Mouse (Mus musculus) kidney, postnatal 25 days (tissue): Measurements from ENCODE around the gene Mettl9.

Experiments
- DNase-seq, 2 experiments: peaks; one replicate each; pipeline ENCODE4 v3.0.0; 2021; ENCODE audit warnings: mixed read lengths in 2 of 2

Gene Mettl9

DNA sequence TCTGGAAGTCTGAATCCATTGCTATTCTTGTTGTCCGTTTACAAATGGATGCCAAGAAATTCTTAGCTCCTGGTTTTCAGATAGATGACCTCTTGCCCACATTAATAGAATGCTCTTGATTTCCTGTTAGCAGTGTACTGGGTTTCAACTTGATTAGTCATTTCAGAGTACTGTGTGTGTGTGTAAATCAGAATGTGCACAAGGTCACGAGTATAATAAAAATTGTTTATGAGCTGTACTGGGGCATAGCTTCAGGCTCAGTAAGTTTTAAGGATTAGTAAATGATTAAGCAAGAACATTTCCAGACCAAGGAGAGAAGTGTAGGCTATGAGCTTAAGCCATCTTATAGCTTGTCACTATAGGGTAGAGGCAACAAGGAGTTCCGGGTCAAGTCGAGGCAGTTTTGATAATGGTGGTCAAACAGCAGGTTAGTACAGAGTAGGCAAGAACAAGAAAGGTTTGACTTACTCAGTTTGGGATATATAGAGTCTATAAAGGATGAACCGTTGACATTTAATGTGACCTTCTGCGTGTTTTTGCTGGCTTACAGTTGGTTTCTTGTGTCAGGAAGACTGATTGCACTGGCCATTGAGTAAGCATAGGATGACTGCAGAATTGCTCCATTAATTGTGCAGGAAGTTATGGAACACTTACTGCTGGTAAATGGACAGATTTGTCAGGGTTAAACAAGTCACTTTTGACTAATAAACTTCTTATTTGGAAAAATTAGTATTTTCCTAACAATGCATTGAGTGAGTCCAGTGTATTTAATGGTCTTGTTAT, 11.6 kb downstream of the Mettl9 start:
- no peak for DNase-seq

DNA sequence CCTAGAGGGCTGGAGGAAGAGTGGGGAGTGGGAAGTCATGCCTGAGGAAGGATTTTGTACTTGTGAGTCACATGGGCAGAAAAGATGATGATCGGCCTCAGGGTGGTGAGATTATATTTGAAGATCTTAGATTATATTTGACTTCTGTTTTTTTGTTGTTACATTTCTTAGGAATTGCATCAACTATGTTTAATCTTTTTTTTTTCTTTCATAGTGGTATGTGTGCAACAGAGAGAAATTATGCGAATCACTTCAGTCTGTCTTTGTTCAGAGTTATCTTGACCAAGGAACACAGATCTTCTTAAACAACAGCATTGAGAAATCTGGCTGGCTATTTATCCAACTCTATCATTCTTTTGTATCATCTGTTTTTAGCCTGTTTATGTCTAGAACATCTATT, 13.4 kb downstream of the Mettl9 start:
- no peak for DNase-seq

DNA sequence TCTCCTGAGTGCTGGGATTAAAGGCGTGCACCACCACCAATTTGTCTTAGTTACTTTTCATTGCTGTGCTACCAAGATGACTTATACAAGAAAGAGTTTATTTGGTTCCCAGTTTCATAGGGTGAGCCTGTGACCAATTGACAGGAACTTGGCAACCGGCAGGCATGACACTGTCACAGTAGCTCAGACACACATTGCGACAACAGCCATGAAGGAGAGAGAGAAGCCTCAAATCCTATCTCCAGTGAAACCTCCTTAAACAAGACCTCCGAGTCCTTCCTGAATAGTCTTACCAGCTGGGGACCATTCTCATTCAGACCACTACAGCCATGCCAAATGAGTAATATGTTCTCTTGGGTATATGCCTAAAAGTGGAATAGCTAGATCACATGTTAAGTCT, 18.8 kb downstream of the Mettl9 start:
- no peak for DNase-seq

DNA sequence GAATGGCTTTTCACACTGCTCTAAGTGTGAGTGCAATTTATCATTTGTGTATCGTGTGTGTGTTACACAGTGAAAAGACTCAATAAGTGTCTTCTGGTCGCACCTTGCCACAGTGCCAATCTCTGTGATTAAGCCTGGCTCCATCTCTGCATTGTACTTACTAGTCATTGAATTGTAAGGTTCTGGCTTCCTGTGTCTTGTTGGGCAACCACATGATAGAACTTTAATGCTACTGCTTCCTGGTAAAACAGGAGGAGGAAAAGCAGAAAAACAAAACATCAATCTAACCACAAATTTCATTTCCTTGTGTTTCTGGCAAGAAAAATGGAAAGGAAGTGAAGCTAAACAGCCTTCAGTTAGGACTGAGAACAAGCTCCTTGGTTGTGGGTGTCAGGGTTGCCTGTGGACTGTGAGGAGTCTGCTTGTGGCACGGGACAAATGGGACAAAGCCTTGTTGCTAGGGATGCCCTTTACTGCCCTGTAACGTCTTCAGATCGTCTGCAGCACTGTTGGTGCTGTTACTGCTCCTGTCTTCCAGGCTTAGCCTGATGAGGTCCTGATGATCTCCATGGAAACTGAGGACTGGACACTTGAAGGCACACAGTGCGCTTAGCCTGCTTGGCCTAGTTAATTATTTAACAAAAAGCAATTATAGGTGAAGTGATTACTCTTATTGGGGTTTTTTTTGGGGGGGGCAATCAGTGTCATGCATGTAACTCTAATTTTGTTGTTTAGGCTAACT, 25.4 kb downstream of the Mettl9 start:
- DNase-seq = no peak

DNA sequence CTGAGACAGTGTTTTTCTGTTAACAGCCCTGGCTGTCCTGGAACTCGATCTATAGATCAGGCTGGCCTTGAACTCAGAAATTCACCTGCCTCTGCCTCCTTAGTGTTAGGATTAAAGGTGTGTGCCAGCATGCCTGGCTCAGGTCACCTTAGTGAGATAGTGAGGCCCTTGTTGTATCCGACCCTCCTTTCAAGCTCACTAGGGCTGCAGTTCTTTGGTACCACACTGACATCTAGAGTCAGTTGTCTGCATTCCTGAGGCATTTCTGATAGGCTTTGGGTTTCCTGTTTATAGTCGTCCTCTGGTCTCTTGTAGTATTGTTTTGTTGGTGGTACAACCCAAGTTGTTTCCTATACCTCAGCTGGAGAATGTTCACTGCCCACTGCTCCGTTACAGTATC, 30.1 kb downstream of the Mettl9 start:
- DNase-seq = peak in 1 of 2 experiments; percentile 25

DNA sequence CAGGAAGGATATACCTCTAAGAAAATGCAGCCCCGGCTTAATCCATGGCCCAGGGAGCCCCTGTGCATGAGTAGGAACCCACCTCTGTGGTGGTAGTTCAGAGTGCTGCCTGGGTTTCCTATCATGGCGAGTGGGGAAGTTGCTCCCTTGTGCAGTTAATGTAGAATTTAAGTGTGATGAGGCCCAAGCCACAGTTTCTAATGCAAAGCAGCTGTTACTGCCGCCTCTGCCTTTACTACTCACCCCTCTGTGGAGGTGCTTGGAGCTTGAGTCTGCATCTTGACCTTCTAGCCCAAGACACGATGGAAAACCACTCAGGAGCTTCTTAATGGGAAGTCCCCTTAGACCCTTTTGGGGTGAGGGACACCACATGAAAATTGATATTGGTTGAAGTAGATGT, 37.0 kb downstream of the Mettl9 start:
- no peak for DNase-seq

DNA sequence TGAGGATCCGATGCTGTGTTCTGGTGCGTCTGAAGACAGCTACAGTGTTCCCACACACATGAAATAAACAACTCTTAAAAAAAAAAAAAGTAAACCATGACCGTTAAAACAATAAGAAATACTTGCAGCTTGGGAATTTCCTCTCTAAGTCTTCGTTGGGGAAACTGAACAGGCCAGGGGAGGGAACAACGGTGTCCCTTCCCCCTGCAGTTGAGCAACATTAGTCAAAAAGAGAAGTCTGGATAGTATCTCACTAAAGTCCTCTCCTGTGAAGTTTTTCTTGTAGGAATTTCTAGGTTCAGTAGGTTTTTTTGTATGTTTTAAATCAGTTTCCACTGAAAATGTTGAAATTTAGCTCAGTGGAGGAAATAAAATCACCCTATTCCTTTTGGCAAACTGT, 38.3 kb downstream of the Mettl9 start:
- DNase-seq = no peak

DNA sequence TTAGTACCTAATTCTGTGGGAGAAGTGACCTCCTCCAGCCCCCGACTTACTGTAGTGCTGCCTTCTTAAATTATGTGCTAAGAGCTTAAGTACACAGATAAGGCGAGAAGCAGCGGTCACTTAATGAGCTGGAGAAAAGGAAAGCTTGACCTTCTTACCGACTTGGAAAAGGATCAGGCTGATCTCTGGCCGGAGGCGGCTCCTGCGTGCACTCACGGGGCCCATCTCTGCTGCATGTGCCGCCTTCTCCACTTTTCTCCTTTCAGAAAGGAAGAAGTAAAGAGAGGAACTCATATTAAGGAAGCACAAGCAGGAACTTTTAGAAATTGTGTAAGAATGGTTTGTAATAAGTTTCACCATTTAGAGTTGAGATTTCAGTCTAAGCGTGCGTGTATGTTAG, 40.0 kb downstream of the Mettl9 start, which contains the start of gene Igsf6:
TSS of gene Igsf6 (minus strand) at position 292 of the 400 bp plus-strand sequence.
- peak; percentile 31 to 65 for DNase-seq

DNA sequence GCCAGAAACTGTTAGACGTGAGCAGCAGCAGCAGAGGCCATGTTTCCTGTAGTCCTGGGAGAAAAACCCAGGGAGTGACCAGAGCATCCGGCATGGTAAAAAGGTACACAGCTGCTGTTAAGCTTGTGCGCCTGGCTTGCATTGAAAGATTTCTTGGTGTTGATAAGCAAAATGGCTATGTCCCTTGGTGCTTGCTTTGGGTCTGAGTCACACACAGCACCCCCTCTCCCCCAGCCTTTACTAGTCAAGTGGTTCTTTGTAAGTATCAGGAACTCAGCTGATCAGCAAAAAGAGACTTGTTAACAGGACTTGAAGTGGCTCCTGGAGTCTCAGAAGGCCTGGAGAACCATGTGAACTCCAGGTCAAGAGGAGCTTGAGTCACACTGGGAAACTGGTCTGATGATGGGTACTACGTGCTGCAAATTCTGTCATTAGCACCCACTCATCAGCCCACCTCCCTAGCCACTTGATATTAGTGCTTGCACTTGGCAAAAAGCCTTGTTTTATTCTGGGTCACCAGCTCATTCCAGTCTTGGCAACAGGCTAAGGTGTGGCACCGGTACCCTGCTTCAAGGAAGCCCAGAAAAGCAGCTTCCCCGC, 40.7 kb downstream of the Mettl9 start:
- DNase-seq = no peak

DNA sequence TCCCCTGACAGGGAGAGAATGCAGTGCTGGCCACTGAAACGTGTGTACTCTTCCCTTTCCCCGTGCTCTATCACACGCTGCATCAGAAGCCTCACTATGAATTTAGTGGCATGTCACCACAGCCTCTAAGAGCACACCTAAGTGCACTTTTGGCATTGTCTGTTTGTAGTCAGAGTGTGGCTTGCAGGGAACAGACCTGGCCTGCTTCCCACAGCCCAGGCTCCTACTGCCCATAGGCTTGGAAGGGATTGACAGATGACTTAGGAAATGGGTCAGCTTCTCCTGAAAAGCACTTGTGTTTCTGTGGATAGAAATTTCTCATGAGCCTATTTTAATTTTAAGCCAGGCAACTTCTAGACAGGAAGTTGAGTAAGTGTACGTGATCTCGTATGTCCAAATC, 41.2 kb downstream of the Mettl9 start:
- no peak for DNase-seq

DNA sequence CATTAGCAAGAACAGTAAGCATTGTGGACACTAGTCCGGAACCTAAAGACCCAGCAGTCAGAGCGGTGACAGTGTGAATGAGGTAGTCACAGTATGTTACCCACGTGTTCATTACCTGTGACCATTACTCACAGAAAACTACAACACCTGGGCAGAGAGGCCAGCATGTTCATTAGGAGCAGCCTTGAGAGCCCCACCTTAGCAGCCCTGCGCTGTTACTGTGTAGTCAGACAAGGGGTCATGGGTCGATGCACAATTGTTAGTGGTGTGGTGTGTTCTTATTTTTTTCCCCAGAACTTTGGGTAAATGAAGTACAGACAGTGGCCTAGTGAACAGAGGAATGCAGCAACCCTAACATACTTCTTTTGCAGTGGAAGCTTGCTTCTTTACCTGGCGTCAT, 43.1 kb downstream of the Mettl9 start:
- DNase-seq = no peak

DNA sequence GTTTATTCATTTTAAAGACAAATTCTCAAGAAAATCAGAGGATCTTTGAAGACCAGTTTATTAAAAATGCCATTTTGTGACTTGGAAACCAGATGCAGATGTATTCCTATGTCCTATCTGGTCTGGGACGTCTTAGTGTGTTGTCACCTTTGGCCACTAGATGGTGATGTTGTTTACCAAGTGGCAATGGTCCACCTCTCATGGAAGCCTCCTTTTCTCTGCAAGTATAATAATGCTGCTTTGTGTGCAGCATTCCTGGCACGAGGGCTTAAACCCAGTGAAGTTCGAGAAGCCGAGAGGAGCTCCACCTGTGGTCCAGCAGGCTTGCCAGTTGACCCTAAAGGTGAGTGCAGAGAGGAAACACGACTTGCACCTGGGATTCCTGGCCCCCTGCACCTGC, 43.6 kb downstream of the Mettl9 start:
- peak; percentile 54 to 79 for DNase-seq

DNA sequence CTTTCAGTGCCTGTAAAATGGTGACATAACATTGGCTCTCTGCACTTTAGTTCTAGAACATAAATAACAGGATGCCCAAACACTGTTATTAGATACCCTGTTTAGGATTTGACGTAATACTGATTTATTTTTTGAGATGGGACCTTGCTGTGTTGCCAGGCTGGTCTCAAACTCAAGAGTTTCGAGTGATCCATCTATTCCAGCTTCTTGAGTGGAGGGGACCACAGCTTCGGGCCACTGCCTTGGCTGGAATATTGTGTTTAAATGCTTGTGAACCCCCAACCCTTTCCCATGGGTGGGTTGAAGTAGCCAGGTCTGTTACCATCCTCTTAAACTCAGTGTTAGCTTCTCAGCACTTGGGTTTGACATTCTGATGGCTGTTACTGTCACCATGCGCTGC, 47.1 kb downstream of the Mettl9 start, which contains the start of gene Otoa:
TSS of gene Otoa (plus strand) at position 301 of the 400 bp plus-strand sequence.
- DNase-seq = no peak

DNA sequence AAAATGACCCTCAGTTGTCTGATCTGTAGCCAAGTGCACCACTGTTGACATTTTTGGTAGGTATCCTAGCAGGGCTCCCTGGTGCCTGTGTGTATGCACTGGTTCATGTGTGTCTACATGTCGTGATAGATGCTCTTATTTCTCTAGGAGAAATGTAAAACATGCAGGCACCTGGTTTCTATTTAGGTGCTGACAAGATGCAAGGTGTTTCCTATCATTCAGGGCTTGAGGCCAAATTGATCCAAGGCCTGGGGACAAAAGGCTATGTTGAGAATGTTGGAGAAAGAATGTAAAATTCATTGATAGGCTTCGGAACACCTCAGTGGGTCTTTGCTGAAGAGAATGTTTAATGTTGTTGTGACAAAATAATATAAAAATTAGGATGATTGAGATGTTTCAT, 47.6 kb downstream of the Mettl9 start:
- DNase-seq = no peak

DNA sequence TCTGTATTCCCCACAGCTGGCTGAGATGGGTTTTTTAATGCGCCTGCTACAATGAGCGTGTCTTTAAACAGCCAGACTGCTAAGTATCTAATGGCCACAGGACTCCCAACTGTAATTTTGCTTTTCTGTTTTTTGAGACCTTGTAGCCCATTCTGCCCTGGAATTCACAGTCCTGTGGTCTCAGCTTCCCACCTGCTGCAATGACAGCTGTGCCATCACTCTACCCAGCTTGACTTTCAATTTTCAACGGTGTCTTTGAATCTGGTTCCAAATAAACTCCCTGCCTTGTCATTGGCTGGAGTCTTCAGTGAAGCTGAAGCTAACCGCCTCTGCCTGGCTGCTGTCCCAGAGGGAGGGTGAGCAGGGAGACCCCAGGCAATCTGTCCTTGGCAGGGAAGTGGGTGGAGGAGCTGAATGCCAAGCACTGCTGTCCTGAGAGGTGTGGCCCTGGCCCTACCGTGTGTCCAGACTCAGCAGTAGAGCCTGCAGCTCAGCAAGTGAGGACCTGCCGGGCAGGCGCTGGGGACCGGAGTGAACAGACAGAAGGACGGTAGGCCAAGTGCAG, 48.8 kb downstream of the Mettl9 start:
- DNase-seq = no peak

DNA sequence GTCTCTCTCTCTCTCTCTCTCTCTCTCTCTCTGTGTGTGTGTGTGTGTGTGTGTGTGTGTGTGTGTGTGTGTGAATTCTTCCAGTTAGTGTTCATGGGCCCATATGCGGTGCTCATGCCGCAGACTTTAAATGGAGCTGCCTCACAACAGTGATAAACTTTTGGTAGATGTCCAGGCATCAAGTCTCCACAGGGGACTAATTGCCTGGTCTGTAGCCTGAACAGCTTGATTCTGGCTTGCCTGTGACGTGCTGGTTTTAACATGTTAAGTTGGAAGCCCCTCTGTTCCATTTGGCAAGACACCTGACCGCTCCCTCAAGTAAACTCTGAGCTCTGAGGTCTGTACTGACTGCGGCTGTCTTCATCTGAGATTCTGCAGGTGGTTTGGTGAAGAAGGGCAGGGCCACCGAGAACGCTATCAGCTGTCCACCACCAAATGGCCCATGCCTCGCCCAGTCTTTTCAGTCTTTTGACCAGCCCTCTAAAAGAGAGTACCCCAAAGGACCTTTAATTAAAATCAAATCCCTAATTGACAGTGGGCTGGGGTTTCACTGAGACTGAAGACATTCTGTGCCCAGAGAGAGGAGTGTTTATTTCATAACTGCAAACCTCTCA, 50.7 kb downstream of the Mettl9 start:
- DNase-seq = no peak

DNA sequence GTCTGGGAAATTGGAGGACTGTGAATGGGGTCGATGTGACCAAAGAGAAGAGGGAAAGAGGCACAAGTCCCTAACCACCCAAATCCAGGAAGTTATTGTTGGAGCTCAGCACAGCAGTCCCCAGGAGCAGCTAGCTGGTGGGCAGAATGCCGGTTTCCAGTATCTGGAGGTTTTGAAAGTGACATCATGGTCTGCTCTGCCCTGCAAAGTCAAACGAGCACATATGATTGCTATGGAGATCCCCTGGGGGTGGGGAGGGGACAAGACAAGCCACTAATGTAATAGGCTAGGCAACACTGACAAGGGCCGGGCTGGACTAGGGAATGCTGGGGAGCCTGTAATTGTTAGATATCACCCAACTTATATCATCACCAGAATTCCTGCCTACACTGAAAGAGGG, 51.3 kb downstream of the Mettl9 start:
- no peak for DNase-seq

DNA sequence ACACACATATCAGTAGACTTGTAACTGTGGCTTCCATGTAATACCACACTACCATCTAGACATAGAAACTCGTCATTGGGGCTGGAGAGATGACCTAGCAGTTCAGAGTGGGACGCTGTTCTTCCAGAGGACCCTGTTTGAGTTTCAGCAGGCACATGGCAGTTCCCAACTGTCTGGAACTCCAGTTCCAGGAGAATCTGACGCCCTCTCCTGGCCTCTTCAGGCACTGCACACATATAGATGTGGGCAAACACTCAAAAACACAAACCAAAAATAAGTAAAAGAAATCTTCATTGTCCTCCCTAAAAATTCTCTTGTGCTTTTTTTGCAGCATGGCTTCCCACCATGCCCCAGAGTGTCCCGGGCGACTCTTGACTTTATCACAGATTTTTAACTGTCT, 54.5 kb downstream of the Mettl9 start:
- DNase-seq = peak in 1 of 2 experiments; percentile 6

DNA sequence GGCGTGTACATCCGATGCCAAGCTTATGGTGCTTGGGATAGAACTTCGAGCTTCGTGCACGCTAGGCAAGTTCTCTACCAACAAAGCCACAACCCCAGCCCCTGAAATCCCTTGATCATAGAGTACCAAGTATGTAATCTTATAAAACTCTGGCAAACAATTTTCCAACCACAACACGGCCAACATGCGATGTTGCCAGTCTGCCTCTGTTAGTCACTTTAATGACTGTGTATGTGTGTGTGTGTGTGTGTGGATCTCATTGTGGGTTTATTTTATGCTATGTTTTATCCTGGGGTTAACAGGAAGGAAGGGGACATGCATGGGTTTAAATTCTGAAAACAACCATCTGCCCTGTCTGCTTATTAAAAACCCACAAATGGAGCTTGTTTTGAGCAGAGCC, 56.5 kb downstream of the Mettl9 start:
- DNase-seq = no peak

DNA sequence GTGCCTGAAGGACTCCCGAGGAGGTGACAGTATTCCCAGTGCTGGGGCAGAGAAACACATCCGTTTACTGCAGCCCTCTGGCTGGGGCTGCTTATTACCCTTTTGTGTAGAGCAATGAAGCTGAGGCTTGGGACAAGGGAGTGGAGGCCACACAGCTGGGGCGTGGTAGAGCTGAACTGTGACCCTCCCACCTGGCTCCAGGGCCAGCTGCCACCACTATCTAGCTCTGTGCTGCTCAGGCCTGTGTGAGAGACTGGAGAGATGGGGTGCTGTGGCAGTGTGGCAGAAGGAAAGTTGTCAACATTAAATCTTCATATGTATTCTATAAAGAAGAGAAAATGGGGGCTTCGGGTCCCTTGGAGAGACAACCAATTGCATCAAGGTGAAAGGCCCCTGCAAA, 58.8 kb downstream of the Mettl9 start:
- no peak for DNase-seq

DNA sequence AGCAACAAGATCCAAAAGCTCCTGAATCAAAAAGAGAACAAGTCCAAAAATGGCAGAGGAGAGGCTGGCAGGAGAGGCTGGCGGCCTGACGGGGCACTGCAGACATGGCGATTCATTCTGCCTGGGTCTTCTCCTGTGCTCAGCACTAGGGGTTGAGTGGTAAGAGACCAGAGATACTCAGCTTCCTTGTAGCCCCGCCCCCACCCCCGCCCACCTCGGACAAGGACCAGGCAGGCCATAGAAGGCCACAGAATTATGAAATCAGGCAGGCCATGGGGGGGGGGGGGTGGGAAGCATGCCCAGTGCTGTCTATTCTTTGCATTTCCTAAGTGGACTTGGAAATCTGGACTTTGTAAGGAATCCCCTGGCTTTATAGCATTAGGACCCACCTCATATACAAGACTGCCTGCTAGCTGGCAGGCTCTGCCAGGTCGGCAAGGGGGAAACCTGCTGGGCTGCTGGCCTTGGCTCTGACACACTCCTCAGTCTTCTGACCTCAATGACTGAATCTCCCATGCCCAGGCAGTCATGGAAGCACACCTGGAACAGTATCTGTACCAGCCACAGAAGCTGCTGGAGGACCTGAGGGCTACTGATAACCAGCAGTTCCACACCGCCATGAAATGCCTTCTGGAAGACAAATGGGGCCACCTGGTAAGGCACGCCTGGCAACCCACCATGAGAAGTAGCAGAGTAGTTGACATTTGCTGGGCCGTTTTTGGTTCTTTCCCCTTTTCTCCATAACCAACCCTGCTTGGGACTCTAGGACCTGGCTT, 64.6 kb downstream of the Mettl9 start:
- no peak for DNase-seq

DNA sequence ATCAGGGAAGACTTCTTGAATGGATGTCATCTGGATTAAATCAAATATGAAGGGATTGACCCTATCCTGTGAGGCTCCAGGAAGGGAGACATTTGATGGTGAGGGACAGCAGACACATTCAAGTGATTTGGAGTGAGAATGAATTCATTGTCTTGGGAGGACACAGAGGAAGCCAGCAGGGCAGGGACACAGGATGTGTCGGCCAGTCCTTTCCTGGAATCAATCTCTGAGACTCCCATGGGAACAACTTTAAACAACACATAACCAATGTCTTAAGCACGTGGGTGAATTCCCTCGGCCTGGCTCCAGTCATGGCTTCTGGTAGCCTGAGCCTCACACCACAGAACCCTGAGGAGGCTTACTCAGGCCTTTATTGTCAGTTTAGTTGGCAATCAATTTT, 73.6 kb downstream of the Mettl9 start:
- no peak for DNase-seq
